9 mouse cellular contexts compared by ENCODE assay signal in genomic region chr4:135666192-135666975, GRCm38 (mm10). TPM values are rescaled to one million over a fixed set of nuclear protein-coding genes. Genes with fewer than 3 reads are reported as not detected.
DNase-seq lines count a peak whose midpoint lies in the region; ATAC-seq and TF ChIP-seq lines count a peak whose summit lies in the region.
"Had no signal": no experiment of that assay in that cellular context is flagged by ENCODE, and none has a peak within 500 bp of the region (broad histone marks: within the 10 kb centered on the region; RNA-seq: fewer than 3 reads in every experiment).

No protein-coding gene starts in this region.

- H3K9me3 ChIP-seq in heart, embryonic 12.5 days (replicated peaks), result no peaks in the 10 kb centered on the region
- H3K9me3 ChIP-seq in ES-E14 (ENCODE audit: control insufficient read depth, insufficient read depth, low read depth, low read length), result no peaks in the 10 kb centered on the region
- no peaks in the 10 kb centered on the region for H3K9me3 ChIP-seq in liver, postnatal 0 days (ENCODE audit: low read length)
- H3K9me3 ChIP-seq: embryonic facial prominence, embryonic 12.5 days had no signal

- peaks cover 16% of the 10 kb centered on the region for H3K4me1 ChIP-seq in heart, embryonic 12.5 days (replicated peaks)
- H3K4me1 ChIP-seq in ES-E14 (ENCODE audit: control insufficient read depth in 2 of 2, insufficient read depth in 2 of 2, low read length in 2 of 2, poor library complexity in 1 of 2), result peaks cover 0 to 17% of the 10 kb centered on the region in 2 experiments; a peak in 2 of 4 replicates
- H3K4me1 ChIP-seq in liver, postnatal 0 days (ENCODE audit: insufficient read depth), result no peaks in the 10 kb centered on the region
- H3K4me1 ChIP-seq: embryonic facial prominence, embryonic 12.5 days had no signal

- no peaks in the 10 kb centered on the region for H3K36me3 ChIP-seq in heart, embryonic 12.5 days
- no peaks in the 10 kb centered on the region for H3K36me3 ChIP-seq in ES-E14 (ENCODE audit: control insufficient read depth, insufficient read depth, low read length, poor library complexity, severe bottlenecking)
- no peaks in the 10 kb centered on the region for H3K36me3 ChIP-seq in liver, postnatal 0 days (replicated peaks; ENCODE audit: insufficient read depth, low read length)
- H3K36me3 ChIP-seq: embryonic facial prominence, embryonic 12.5 days had no signal

- no peak overlapping the region for H3K4me2 ChIP-seq in heart, embryonic 12.5 days
- no peak overlapping the region for H3K4me2 ChIP-seq in liver, postnatal 0 days (ENCODE audit: low read depth, low read length)
- H3K4me2 ChIP-seq: embryonic facial prominence, embryonic 12.5 days had no signal

- DNase-seq in heart, postnatal 4 days, result peak; percentile 74
- DNase-seq in 3T3-L1 (ENCODE audit: low read depth, low spot score) (peak; percentile 54), ES-E14 (ENCODE audit: low read depth, low spot score) (peak; percentile 74)
- DNase-seq in embryo, embryonic 10.5 days (ENCODE audit: low spot score), result peak; percentile 70
- peak; percentile 77 for DNase-seq in liver, postnatal 0 days
- peak; percentile 59 to 82 for DNase-seq in spleen, postnatal 4 days (ENCODE audit: low spot score in 2 of 2)
- DNase-seq in gastrocnemius, postnatal 4 days (ENCODE audit: low spot score in 2 of 2), result no peak

- no peak overlapping the region for H3K27ac ChIP-seq in heart, embryonic 12.5 days (ENCODE audit: poor library complexity, severe bottlenecking)
- no peak overlapping the region for H3K27ac ChIP-seq in ES-E14 (ENCODE audit: insufficient read depth, low read depth, low read length, poor library complexity, severe bottlenecking)
- no peak overlapping the region for H3K27ac ChIP-seq in liver, postnatal 0 days (ENCODE audit: low read depth)
- H3K27ac ChIP-seq: embryonic facial prominence, embryonic 12.5 days had no signal

- no peak overlapping the region for H3K9ac ChIP-seq in heart, embryonic 12.5 days
- H3K9ac ChIP-seq in ES-E14 (ENCODE audit: insufficient read depth, low read depth, low read length, poor library complexity, severe bottlenecking), result no peak overlapping the region
- H3K9ac ChIP-seq in liver, postnatal 0 days (replicated peaks), result no peak overlapping the region
- H3K9ac ChIP-seq: embryonic facial prominence, embryonic 12.5 days had no signal

- no peak overlapping the region for H3K4me3 ChIP-seq in heart, embryonic 12.5 days
- no peak overlapping the region for H3K4me3 ChIP-seq in ES-E14 (ENCODE audit: insufficient read depth in 1 of 2, low read depth in 1 of 2, low read length in 2 of 2, poor library complexity in 1 of 2, severe bottlenecking in 1 of 2)
- no peak overlapping the region for H3K4me3 ChIP-seq in liver, postnatal 0 days (ENCODE audit: low read depth, low read length)
- H3K4me3 ChIP-seq: embryonic facial prominence, embryonic 12.5 days had no signal

- WGBS in heart, embryonic 12.5 days, result 52% methylated on average over 17 of the region's 17 CpGs
- 53% methylated on average over 17 of the region's 17 CpGs for WGBS in liver, postnatal 0 days (ENCODE audit: insufficient replicate concordance)

- in situ Hi-C loops in ES-E14 (cut with MboI; ENCODE audit: low sequenced_read_pairs in 2 of 2, unreplicated experiment in 2 of 2), result loop anchor here (5.0 to 10.0 kb wide), 2 partner anchors 142 to 149 kb away; no protein-coding TSS in a partner anchor

- TF ChIP-seq CTCF in liver, postnatal 0 days (IDR thresholded peaks at IDR 0.05; ENCODE audit: low read depth), result peak; percentile 81

- peaks cover 5% of the 10 kb centered on the region for H3K27me3 ChIP-seq in heart, embryonic 12.5 days (replicated peaks)
- no peaks in the 10 kb centered on the region for H3K27me3 ChIP-seq in liver, postnatal 0 days (ENCODE audit: insufficient read depth, low read length)
- H3K27me3 ChIP-seq: embryonic facial prominence, embryonic 12.5 days had no signal

- no peak for TF ChIP-seq EP300 in liver, postnatal 0 days (IDR thresholded peaks at IDR 0.05; ENCODE audit: low read depth)

- ATAC-seq in heart, embryonic 12.5 days (ENCODE audit: insufficient number of reproducible peaks, low FRiP score), result no peak
- ATAC-seq in liver, postnatal 0 days, result no peak

TF ChIP-seq in ES-E14, 5 proteins besides CTCF, POLR2A, EP300 and RAD21:
- TF ChIP-seq MAFK (IDR thresholded peaks at IDR 0.05; ENCODE audit: insufficient read depth, low read depth, low read length) (no peak), HCFC1 (IDR thresholded peaks at IDR 0.05; ENCODE audit: borderline replicate concordance, insufficient read depth, low read length) (no peak), ZC3H11A (IDR thresholded peaks at IDR 0.05; ENCODE audit: borderline replicate concordance, low read depth, low read length) (peak; percentile 79)

RNA-seq across cellular contexts. Expression of gene Ifnlr1, which starts 19.7 kb away (rescaled TPM):
- 1 to 10 TPM; 2.3 to 3.2 TPM for total RNA-seq in heart, postnatal 4 days (2021)
- 0.28 and 0.69 TPM in 2 replicates for polyA plus RNA-seq in heart, embryonic 12.5 days (2016; fragmentation: Nextera tagmentation; extraction: Ambion mirVana)
- total RNA-seq in ES-E14 (2012; rRNA removed), result 3.3 and 6.2 TPM in 2 replicates
- 0.22 and 0.30 TPM in 2 replicates for polyA plus RNA-seq in liver, postnatal 0 days (2015; fragmentation: Nextera tagmentation; extraction: Ambion mirVana)
- under 1 TPM; 0.16 to 0.17 TPM for total RNA-seq in gastrocnemius, postnatal 4 days (2021)

Comparison
In these comparisons a context has a peak if more than half of its experiments do, and no peak if none do; other contexts are left out.
1. DNase-seq: peak in heart, postnatal 4 days (single experiment), 3T3-L1 (single experiment), ES-E14 (single experiment), embryo, embryonic 10.5 days (single experiment), liver, postnatal 0 days (single experiment) and spleen, postnatal 4 days (2 of 2); none in gastrocnemius, postnatal 4 days (0 of 2).